Mouse (Mus musculus): ENCODE results near the gene Ppp1r10.
"Not testable (repeated sequence)": the region's sequence is repeated elsewhere in the genome, so short reads cannot be mapped to it uniquely, and the experiment has no call there.

Ppp1r10 gene

DNA sequence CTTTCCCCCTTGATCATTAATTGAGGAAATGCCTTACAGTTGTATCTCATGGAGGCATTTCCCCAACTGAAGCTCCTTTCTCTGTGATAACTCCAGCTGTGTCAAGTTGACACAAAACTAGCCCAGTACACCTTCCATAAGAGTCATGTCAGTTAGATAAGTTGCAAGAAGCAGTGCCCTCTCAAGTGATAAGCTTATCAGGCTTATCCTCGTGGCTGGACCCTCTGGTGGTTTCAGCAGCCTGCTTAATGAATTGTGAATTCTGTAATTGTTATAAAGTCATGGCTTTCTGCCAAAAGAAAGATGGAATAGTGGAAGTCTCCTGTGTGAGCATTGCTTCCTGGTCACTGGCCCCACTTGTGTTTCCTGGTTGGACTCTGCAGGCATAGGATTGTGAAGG, 11.2 kb downstream of the Ppp1r10 start:
- DNase-seq (ENCODE audit: extremely low spot score, low read depth, low spot score): no peak

DNA sequence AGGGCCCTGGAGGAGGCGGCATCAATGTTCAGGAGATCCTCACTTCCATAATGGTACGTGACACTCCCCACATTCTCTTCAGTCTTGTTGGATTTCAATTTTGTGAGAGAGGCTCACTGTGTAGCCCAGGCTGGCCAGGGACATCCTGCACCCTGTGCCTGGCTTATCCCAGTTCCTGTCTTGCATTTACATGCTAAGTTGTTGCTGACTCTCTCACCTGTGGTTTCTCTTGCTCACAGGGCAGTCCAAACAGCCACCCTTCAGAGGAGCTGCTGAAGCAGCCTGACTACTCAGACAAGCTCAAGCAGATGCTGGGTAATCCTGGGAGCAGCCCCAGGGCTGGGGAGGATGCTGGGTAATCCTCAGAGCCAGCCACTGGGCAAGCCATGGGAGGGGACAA, 13.3 kb downstream of the Ppp1r10 start:
- DNase-seq (ENCODE audit: extremely low spot score, low read depth, low spot score): no peak

DNA sequence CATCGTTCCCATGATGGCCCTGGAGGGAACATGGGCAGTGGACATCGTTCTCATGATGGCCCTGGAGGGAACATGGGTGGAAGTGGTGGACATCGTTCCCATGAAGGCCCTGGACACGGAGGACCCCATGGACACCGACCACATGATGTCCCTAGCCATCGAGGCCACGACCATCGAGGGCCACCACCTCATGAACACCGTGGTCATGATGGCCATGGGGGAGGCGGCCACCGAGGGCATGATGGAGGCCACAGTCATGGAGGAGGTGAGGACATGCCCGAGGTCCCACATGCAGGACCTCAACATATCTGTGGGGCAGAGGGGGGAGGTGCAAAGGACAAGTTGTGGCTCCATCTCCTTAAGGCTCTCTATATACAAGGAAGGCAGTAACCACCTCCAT, 14.4 kb downstream of the Ppp1r10 start:
- no peak for DNase-seq (ENCODE audit: extremely low spot score, low read depth, low spot score)

DNA sequence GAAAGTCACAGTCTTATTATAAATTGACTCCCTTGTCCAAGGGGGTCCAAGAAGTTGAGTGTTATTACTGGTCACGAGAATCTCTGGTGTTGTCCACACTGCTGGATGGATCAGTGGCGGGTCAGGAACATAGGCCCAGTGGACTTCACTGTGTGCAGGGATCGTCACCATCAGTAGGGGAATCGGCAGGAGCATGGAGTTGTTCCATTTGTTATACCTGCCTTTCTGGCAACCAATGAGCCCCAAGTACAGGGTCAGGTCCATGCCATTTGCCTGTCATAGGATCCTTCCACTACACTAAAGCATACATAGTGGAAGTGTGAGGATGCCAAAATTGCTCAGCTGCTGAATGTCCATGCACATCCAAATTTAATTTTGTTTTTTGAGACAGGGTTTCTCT, 16.4 kb downstream of the Ppp1r10 start:
- no peak for DNase-seq (ENCODE audit: extremely low spot score, low read depth, low spot score)

DNA sequence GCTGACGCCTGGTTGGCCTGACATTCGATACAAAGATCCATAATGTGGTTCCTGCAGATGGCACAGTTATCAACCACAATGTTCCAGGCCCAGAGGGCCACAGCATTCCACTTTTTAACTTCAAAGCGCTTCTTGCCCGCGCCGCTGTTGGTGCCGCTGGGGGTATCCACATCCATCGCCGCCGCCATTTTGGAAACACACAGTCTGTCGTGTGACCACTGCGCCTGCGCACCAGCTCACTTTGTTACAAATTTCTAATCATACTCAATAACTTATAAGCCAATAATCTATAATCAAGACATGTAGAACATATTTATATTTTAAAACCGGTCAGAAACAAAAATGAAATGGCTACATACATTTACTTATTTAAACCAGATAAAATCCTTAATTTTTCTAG, 19.5 kb downstream of the Ppp1r10 start:
- DNase-seq (ENCODE audit: extremely low spot score, low read depth, low spot score): not testable (repeated sequence)

DNA sequence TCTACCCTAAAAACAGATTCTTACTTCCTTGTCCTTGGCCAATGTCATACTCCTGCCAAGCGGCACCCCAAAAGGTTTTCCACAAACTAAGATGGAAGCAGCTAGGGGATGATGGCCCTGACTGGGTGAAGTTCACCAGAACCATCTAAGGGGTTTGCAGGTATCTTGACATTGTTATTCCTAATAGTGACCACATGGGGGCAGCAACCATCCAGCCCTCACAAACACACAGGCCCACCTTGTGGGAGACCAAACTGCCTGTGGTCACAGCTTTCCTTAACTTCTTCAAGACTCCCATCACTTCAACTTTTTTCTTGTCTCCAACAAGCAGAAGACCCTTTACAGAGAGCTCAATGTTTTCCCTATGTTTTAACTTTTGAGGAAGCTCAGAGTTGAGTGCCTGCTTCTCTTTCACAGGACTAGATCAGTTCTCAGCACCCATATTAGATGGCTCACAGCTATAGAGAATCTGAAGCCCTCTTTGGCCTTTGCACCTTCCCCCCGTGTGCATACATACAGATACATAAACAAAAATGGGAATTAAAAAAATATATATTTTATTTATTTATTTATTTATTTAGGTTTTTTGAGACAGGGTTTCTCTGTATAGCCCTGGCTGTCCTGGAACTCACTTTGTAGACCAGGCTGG, 21.6 kb downstream of the Ppp1r10 start:
- DNase-seq (ENCODE audit: extremely low spot score, low read depth, low spot score): no peak

DNA sequence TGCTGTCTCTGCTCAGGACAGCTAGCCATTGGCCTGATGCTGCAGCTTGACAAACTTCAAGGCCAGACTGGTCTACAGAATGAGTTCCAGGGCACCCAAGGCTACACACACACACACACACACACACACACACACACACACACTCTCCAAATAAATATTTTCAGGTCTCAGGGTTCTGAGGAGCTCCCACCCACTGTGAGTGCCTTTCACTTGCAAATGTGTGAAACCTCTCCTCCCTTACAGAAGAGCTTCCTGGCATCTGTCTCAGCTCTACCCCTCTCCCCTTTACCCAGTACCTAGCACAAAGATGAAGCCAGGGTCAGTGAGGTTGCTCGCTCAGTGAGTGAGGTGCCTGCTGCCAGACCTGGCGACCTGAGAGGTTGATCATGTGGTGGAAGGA, 22.9 kb downstream of the Ppp1r10 start:
- DNase-seq (ENCODE audit: extremely low spot score, low read depth, low spot score): no peak

DNA sequence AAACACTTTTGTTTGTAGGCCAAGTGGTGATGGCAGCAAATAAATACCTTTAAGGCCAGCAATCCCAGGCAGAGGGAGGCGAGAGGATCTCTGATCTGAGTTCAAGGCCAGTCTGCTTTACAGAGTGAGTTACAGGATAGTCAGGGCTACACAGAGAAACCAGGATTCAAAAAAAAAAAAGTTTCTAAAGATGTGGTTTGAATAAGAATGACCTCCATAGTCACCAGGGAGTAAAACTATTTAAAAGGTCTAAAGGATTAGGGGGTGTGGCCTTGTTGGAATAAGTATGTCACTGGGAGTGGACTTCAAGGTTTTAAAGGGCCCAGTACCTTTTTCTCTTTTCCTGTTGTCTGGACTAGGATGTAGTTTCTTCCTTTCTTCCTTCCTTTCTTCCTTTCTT, 23.7 kb downstream of the Ppp1r10 start:
- no peak for DNase-seq (ENCODE audit: extremely low spot score, low read depth, low spot score)

DNA sequence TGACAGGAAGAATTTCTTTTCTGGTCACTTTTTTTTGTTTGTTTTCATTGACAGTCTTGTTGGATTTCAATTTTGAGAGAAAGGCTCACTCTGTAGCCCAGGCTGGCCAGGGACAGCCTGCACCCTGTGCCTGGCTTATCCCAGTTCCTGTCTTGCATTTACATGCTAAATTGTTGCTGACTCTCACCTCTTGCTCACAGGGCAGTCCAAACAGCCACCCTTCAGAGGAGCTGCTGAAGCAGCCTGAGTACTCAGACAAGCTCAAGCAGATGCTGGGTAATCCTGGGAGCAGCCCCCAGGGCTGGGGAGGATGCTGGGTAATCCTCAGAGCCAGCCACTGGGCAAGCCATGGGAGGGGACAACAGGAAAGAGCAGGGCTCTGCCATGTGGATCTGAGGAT, 34.7 kb downstream of the Ppp1r10 start:
- not testable (repeated sequence) for DNase-seq (ENCODE audit: extremely low spot score, low read depth, low spot score)

DNA sequence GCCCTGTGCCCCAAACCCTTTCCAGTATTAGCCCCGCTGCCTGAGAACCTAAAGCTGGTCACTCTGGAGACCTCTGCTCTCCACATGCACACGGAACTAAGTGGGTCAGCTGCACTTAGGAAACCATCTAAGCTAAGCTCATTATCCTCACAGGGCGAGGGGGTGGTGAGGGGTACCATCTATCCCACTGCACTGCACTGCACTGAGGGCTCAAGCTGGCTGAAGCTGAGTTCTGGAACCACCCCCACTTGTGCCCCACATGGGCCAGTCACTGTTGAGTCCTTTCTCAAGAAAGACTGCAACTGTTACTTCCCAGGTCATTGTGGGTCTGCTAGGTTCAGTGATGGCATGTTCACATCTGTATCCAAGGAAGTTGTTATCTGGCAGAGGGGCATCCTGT, 36.3 kb downstream of the Ppp1r10 start:
- DNase-seq (ENCODE audit: extremely low spot score, low read depth, low spot score): not testable (repeated sequence)

DNA sequence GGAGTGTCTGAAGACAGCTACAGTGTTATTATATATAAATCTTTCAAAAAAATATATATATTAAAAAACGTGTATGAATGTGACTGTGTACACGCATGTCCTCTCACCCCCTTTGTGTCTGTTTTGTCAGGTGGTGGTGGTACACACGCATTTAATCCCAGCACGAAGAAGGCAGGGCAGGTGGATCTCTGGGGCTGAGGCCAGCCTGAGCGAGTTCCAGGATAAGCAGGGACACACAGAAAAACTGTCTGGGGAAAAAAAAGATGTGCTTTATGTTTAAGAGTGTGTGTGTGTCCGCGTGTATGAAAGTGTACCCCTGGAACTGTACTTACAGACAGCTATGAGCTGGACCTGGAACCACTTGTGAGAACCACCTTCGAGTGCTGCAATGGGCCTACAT, 38.4 kb downstream of the Ppp1r10 start:
- no peak for DNase-seq (ENCODE audit: extremely low spot score, low read depth, low spot score)

DNA sequence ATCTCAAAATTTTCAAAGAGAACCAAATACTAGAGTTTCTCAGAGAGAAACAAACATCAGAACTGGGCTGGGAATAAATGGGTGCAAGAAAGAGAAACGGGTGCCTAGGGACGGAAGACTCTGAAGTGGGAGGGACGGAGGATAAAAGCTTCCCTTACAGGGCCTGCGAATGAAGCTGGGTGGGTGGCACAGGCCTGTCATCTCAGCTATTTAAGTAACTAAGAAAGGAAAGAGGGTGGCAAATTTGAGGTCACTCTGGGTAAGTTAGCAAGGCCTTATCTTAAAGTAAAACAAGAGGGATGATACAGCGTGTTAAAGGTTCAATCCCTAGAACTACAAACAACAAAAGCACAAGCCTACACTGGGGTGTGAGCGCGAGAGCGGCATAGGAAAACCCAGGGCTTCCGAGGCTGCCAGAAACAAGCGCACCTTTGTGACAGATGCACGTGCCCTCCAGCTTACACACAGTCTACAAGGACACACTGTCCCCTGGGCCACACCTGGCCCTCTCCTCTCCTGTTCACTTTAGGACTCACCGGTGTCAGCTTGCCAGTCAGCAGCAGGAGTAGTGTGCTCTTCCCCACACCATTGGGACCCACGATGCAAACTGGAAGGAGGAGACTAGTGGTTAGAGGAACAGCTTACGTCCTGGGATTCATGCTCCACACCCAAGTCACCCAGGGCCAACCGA, 42.4 kb downstream of the Ppp1r10 start:
- DNase-seq (ENCODE audit: extremely low spot score, low read depth, low spot score): no peak

DNA sequence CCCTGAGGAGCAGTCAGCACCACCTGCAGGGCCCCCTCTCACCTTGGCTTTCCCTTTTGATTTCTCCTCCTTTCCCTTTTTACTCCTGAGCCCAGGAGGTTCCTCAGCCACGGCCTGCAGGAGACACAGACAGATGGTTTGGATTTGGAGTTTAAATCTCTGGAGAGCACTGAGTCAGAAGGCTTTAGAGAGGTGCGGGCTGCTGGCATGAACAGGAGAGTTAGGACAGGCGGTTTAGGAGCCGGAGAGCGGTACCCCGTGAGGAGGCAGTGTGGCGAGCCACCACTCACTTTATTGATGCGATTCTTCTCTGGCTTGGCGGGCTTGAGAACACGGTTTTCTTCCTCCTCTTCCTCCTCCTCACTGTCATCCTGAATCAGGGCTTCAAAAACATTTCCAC, 47.0 kb downstream of the Ppp1r10 start:
- no peak for DNase-seq (ENCODE audit: extremely low spot score, low read depth, low spot score)

DNA sequence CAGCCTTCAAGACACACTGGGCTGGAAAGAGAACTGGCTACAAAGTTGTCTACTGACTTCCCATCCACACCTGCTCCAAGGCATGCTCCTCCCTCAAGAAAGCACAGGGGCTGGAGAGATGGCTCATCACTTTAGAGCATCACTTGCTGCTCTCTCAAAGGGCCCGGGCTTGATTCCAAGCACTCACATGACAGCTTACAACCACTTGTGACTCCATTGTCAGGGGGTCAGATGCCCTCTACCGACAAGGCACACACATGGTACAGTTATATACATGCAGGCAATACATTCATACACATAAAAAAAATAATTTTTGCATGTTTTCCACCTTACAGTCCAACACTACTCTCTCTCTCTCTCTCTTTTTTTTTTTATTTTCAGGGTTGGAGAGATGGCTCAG, 51.4 kb downstream of the Ppp1r10 start:
- no peak for DNase-seq (ENCODE audit: extremely low spot score, low read depth, low spot score)

DNA sequence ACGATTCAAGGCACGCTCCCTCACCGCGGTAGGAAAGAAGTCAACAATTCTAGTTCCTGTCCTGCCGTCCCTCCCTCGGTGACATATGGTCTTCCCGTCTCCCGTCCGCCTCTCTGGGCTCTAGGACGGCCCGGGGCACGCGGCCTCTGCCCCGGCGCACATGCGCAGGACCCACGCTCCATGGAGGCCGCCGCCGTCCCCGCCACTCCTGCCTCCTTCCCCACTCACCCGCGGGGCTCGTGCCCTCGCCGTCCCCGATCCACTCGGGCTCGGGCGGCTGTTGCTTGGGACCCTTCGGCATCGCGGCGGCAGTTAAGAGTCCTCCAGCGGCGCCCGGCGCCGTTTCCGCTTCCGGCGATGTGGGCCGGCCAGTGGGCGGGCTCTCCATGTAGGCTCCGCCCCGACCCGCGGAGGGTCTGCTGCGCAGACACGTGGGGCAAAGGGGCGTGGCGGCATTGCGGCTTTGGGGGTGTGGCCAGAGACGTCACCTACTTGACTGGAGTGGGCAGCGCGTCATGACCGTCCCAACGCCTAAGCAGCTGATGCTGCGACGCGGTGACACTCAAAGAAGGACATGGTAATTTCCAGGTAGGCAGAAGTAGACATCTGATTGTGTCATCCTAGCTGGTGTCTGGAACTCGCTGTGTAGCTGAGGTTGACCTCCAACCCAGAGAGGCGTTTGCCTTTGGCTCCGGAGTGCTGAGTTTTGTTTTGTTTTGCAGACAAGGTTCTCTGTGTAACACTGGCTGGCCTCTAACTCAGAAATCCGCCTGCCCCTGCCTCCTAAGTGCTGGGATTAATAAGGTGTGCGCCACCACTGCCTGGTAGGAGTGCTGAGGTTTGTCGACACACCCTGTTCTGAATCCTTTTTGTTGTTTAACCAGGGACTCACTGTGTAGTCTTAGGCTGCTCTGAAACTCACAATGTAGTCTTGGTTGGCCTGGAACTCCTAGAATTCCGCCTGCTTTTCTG, 53.5 kb downstream of the Ppp1r10 start, which contains the start of gene Abcf1:
Gene Abcf1, minus strand, starts transcription at position 344 of the 972 bp plus-strand sequence.
- peak; percentile 83 for DNase-seq (ENCODE audit: extremely low spot score, low read depth, low spot score)

DNA sequence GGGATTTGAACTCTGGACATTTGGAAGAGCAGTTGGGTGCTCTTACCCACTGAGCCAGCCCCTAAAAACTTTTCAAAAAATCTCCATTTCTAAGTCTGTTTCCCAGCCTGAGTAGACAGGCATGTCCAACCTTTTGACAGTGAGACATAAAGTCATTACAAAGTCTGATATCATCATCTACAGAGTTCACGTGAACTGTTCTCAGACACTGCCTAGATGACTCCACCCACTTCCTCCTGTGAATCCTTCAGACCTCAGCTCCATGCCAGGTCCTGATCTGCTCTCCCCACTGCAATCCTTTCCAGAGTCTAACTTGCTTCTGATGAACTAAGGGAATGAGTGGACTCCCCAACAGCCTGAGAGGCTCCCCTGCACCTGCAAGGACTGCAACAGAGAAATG, 55.9 kb downstream of the Ppp1r10 start:
- DNase-seq (ENCODE audit: extremely low spot score, low read depth, low spot score): no peak

DNA sequence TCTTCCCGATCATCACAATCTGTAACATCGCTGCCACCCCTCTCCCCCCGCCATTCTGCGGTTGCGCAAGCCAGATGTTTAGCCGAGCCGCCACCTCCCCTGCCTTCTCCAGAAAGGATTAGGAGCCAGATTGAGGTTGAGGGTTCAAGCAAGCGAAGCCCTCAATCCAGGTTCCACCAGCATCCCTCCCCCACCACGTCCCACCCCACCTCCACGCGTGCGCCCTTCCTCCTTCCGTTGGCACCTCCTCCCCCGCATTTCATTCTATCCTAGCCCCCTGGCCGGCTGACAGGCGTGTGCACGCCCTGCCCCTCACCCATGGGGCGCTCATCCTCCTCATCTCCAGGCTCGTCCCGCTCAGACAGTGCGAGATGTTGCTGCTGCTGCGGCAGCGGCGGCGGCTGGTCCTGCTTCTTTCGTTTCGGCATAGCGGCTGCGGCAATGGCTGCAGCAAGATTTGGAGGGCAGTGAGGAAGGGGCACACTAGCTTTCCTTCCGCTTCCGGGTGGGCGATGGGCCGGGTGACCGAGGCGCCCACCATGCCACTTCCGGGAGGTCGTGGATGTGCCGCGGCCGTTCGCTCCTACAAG, 62.7 kb downstream of the Ppp1r10 start:
- peak; percentile 33 for DNase-seq (ENCODE audit: extremely low spot score, low read depth, low spot score)

DNA sequence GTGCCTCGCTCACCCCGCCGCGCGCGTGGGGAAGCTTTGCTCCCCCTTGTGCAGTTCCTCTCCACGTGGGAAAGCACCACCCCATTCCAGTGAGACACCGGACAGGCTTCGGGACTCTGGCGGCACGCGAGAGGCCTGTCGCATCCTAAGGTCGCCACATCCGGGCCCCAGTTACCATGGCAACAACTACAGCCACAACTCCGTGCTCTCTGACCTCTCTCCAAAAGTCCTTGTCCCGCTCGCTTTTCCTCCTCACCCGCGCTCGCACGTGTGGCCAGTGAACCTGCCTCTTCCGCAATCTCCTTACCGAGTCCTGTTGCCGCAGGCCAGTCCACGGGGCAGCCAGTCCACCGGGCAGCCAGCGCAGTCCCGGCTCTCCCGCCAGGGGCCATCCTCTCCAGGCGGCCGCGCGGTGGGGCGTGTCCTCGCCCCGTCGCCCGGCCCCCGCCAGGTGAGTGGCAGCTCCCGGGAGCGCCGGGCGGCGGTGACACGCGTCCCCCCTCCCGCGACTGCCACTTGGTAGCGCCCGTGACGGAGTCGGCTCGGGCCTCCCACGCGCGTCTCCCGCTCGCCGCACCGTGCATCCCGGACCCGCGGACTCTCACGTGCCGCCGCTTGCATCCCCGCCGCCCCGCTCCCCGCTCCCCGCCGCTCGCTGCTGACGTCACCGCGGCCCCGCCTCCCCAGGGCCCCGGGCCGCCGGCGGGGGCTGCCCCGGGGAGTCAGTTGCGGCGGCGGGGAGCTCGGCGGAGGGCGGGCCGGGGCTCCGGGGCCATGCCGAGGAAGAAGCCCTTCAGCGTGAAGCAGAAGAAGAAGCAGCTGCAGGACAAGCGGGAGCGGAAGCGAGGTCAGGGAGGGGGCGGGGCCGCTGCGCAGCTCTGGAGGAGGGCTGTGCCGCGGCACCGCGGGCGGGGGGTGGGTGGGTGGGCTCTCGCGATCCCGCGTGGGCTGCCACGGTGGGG, 63.4 kb downstream of the Ppp1r10 start, which contains the start of the genes Gnl1 and Prr3:
Gene Gnl1, plus strand, starts transcription at position 451 of the 962 bp plus-strand sequence.
Gene Prr3, minus strand, starts transcription at position 836 of the 962 bp plus-strand sequence.
- DNase-seq (ENCODE audit: extremely low spot score, low read depth, low spot score): peak; percentile 77

DNA sequence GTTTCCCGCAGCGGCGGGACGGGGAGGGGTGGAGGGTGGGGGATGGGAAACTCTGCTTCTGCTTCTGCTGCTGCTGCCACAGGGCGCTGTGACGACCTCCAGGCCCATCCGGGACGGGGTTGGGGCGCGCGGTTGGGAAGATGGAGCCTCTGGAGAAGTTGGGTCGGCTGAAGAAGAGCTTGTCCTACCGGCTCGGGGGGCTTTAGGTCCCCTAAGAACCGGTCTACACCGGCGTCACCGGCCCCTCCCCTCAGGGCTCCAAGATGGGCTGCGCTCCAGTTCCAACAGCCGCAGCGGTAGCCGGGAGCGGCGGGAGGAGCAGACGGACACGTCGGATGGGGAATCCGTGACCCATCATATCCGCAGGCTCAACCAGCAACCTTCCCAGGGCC, 64.1 kb downstream of the Ppp1r10 start:
- DNase-seq (ENCODE audit: extremely low spot score, low read depth, low spot score): no peak

DNA sequence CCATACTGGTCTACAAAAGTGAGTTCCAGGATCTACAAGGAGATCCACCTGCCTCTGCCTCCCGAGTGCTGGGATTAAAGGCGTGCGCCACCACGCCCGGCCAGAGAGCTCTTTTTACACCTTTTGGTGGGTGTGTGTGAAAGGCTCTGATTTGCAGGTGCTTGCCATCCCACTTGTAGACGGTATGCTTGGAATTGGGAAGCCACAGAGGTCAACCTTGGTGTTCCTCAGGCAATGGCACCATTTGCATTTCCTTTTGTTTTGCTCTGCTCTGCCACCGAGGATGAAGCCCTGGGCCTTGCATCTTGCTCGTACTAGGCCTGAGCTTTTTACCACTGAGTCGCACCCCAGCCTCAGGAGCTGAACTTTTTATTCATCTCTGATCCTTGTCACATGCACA, 65.5 kb downstream of the Ppp1r10 start:
- DNase-seq (ENCODE audit: extremely low spot score, low read depth, low spot score): no peak

All from hindlimb bud, embryonic 11.5 days (tissue).